In genomic region chr10:116197416-116197939, GRCm38 (mm10) we compare ENCODE assay signal across 7 mouse cellular contexts.
DNase-seq lines count a peak whose midpoint lies in the region; ATAC-seq and TF ChIP-seq lines count a peak whose summit lies in the region.

No protein-coding gene starts in this region.

- TF ChIP-seq EP300 in liver, embryonic 14.5 days (IDR thresholded peaks at IDR 0.05; ENCODE audit: low read depth): no peak

- H3K4me1 ChIP-seq in liver, embryonic 14.5 days (replicated peaks; ENCODE audit: control insufficient read depth in 2 of 2, insufficient read depth in 2 of 2, low read length in 1 of 2): no peaks in the 10 kb centered on the region
- peaks cover 11% of the 10 kb centered on the region; the same call in 1 of the 2 replicates for H3K4me1 ChIP-seq in heart, embryonic 12.5 days (replicated peaks)
- peaks cover 10% of the 10 kb centered on the region; the same call in 1 of the 2 replicates for H3K4me1 ChIP-seq in midbrain, embryonic 10.5 days

- H3K27me3 ChIP-seq in liver, embryonic 14.5 days (ENCODE audit: control insufficient read depth, insufficient read depth, low read length): no peaks in the 10 kb centered on the region
- H3K27me3 ChIP-seq in heart, embryonic 12.5 days (replicated peaks): no peaks in the 10 kb centered on the region
- H3K27me3 ChIP-seq in midbrain, embryonic 10.5 days (ENCODE audit: low read depth, poor library complexity, severe bottlenecking): peaks cover 4% of the 10 kb centered on the region; the same call in 1 of the 2 replicates

- H3K9ac ChIP-seq in liver, embryonic 14.5 days (replicated peaks): no peak overlapping the region
- H3K9ac ChIP-seq in heart, embryonic 12.5 days: no peak overlapping the region

- ATAC-seq in liver, embryonic 14.5 days (ENCODE audit: insufficient read depth): no peak
- no peak for ATAC-seq in heart, embryonic 12.5 days (ENCODE audit: insufficient number of reproducible peaks, low FRiP score)

- peak; percentile 42 for TF ChIP-seq CTCF in liver, embryonic 14.5 days (IDR thresholded peaks at IDR 0.05; ENCODE audit: low read depth)

- 8% methylated on average over 4 of the region's 4 CpGs for WGBS in liver, embryonic 14.5 days (ENCODE audit: insufficient replicate concordance)
- WGBS in heart, embryonic 12.5 days: 19% methylated on average over 4 of the region's 4 CpGs
- 21% methylated on average over 4 of the region's 4 CpGs for WGBS in midbrain, embryonic 10.5 days

- H3K4me3 ChIP-seq in liver, embryonic 14.5 days (ENCODE audit: insufficient read depth in 1 of 2, low read depth in 2 of 2, low read length in 2 of 2): no peak overlapping the region
- H3K4me3 ChIP-seq in heart, embryonic 12.5 days: peak overlapping the region; percentile 13; the same call in 1 of the 2 replicates
- peak overlapping the region; percentile 35 for H3K4me3 ChIP-seq in midbrain, embryonic 10.5 days

- no peaks in the 10 kb centered on the region for H3K36me3 ChIP-seq in liver, embryonic 14.5 days (replicated peaks; ENCODE audit: control insufficient read depth, insufficient read depth, low read depth)
- H3K36me3 ChIP-seq in heart, embryonic 12.5 days: no peaks in the 10 kb centered on the region
- no peaks in the 10 kb centered on the region for H3K36me3 ChIP-seq in midbrain, embryonic 10.5 days

- H3K9me3 ChIP-seq in liver, embryonic 14.5 days (ENCODE audit: control insufficient read depth, low read length): no peaks in the 10 kb centered on the region
- no peaks in the 10 kb centered on the region for H3K9me3 ChIP-seq in heart, embryonic 12.5 days (replicated peaks)
- H3K9me3 ChIP-seq in midbrain, embryonic 10.5 days (replicated peaks): no peaks in the 10 kb centered on the region

- no peak overlapping the region for H3K4me2 ChIP-seq in liver, embryonic 14.5 days (ENCODE audit: low read depth)
- peak overlapping the region; percentile 62 for H3K4me2 ChIP-seq in heart, embryonic 12.5 days

- H3K27ac ChIP-seq in liver, embryonic 14.5 days: no peak overlapping the region
- H3K27ac ChIP-seq in heart, embryonic 12.5 days (ENCODE audit: poor library complexity, severe bottlenecking): no peak overlapping the region
- H3K27ac ChIP-seq in midbrain, embryonic 10.5 days (replicated peaks): no peak overlapping the region

- peak in 1 of 3 experiments; percentile 13 for DNase-seq in liver, embryonic 14.5 days (ENCODE audit: low read depth in 3 of 3, low spot score in 3 of 3)
- no peak for DNase-seq in liver
- DNase-seq in cerebellum, postnatal 10 days: peak; percentile 63 to 87
- DNase-seq in midbrain, embryonic 10.5 days (ENCODE audit: low spot score): no peak
- no peak for DNase-seq in spleen, adult 12 weeks (ENCODE audit: low spot score)
- no peak for DNase-seq in thymus, postnatal 4 days

Comparison
In these comparisons a context has a peak if more than half of its experiments do, and no peak if none do; other contexts are left out.
1. DNase-seq: peak in cerebellum, postnatal 10 days (2 of 2); none in liver (single experiment), midbrain, embryonic 10.5 days (single experiment), spleen, adult 12 weeks (single experiment) and thymus, postnatal 4 days (single experiment).
2. H3K4me3 ChIP-seq: peak in heart, embryonic 12.5 days (single experiment) and midbrain, embryonic 10.5 days (single experiment); none in liver, embryonic 14.5 days (0 of 2).